Mouse (Mus musculus) urinary bladder, adult 2 months (tissue): ENCODE results near the gene Gm20219. TPM values are rescaled to one million over a fixed set of nuclear protein-coding genes. Genes with fewer than 3 reads are reported as not detected.
A peak's percentile ranks its signal among the peaks of the same experiment; 100 is the strongest.

Experiments
- DNase-seq: peaks from one replicate; pipeline ENCODE4 v3.0.0; 2022; ENCODE audit warnings: low spot score
- polyA plus RNA-seq: library from polyadenylated mRNA; depleted of rRNA; stranded (reverse); fragments of >200 nt; gene quantifications from 2 replicates; pipeline ENCODE4 v1.2.3, GENCODE M21; 2012

Gene Gm20219
- polyA plus RNA-seq, 1 experiment = 22.1 TPM

DNA sequence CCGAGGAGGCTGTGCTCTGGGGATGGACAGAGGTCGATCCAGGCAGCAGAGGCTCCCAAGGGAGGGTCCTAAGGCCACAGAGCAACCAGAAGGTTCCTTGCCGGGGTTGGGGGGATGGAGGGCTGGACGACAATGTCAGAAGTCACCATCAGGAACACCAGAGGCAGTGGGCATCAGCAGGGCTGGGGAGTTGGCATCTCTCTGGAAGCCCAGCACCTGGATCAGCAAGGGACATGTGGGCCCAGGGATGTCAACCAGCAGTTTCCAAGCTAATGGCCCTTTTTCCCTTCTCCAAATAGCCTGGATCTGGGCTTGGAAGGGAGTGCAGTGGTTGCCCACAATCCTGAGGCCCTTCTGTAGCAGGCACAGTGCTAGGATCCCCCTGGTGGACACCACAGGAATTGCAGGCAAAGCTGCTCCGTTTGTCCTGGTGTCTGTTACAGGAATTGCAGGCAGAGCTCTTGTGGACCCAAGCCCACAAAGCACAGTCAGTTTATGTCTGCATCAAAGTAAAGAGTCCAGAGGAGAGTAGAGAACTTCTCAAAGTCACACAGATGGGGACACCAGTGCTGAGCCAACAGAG, 1.3 kb downstream of the Gm20219 start:
- peak; percentile 55 for DNase-seq

DNA sequence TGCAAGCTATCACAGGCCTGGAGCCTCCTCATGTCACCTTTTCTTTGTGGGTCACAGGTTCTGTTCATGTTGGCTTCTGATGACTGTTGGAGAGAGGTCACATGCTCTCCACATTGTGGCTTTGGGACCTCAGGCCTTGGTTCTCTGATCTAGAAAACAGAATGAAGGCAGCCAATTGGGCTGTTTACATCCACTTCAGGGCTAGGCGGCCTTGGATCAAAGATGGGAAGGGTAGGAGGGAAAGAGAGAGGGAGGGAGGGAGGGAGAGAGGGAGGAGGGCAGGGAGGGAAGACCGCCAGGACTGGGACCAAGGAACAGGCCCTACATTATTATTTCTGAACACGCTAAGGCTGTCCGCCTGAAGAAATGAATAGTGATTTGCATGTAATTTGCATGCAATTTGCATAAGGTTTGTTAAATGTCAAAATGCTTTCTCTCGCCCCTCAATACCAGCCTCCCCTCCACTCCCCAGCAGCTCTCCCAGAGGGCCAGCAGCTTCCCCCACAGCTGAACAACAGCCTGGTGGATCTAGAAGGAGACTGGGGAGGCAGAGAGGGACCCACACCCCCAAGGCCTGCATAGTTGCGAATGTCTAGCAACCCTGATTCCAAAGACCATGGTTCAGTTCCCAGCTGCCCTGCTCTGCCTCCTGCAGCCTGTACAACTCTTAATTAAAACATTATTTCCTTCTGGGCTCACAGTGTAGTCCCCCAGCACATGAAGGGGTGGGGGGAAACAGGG, 2.2 kb downstream of the Gm20219 start:
- DNase-seq = peak; percentile 14

DNA sequence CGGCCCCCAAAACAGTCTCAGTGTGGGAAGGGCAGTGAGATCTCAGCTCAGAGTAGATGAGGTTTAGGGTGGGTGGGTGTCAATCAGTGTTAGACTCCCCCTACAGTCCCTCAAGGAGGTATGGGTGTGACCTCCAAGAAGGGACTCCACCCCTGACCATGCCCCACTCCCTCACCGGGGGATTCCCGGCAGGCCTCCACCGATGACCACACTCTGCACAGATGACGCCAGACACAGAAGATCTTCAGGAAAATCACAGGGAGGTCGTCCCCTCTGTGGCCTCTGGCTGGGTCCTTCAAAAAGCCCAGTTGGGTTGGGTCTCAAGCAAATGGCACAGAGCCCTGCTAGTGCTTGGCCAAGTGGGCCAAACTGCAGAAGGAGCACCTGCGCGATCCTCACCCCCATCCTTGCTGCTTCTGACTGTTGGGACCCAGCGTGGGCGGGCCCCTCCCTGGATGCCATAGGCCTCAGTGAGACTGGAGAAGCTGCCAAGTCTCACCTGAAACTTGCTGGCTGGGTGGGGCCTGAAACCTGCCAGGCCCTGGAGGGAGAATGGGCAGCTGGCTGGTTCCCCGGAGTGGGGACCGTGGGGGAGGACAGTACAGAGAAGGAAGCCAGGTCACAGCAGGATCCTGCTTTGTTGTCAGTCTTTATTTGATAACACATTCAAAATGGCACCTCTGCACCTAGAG, 3.3 kb downstream of the Gm20219 start:
- peak; percentile 17 for DNase-seq

DNA sequence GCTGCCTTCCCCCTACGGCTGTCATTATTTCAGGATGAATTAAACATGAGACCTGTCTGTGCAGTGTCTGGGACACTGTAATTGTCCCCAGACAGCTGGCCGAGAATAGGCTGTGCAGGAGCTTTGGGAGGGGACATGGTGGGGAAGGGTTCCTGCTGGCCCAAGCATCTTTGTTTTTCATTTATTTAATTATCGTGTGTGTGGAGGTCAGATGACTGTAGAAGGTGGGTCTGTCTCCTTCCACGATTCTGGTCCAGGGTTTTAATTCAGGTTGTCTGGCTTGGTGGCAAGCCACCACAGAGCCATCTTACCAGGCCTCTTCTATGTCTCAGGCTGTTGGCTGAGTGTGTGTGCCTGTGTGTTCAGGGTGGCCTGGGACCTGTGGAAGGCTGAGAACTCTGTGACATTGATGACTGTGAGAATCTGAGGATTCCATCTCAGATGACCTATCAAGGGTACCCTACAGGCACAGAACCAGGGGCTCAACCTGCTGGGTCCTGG, 5.5 kb downstream of the Gm20219 start:
- DNase-seq = no peak

DNA sequence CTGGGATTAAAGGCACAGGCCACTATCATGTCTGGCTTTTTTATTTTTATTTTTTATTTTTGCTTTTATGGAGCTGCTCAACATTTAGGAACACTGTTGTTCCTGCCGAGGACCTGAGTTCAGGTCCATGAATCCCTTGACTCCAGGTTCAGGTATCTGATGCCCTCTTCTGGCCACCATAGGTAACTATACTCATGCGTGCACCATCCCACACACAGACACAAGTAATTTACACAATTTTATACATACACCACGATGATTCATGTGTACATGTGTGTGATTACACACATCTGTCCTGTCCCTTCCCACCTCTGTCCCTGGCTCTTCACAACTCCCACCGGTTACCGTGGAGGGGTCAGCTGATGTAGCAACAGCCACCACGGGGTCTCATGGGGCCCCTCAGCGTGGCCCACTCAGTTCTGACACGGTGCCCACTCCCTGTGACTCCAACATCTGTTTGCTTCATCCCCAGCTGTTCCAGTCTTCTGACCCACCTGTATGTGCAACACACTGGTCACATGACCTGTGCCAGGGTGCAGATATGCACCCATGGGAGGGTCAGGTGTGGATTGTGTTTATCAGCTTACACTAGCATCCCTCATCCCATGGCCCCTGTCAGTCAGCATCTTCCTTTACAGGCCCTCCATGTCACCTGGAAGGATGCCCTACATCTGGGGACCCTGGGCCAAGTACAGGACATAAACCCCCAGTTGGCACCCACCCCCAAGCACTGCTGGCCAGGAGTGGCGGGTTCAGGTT, 6.2 kb downstream of the Gm20219 start:
- peak; percentile 16 for DNase-seq

DNA sequence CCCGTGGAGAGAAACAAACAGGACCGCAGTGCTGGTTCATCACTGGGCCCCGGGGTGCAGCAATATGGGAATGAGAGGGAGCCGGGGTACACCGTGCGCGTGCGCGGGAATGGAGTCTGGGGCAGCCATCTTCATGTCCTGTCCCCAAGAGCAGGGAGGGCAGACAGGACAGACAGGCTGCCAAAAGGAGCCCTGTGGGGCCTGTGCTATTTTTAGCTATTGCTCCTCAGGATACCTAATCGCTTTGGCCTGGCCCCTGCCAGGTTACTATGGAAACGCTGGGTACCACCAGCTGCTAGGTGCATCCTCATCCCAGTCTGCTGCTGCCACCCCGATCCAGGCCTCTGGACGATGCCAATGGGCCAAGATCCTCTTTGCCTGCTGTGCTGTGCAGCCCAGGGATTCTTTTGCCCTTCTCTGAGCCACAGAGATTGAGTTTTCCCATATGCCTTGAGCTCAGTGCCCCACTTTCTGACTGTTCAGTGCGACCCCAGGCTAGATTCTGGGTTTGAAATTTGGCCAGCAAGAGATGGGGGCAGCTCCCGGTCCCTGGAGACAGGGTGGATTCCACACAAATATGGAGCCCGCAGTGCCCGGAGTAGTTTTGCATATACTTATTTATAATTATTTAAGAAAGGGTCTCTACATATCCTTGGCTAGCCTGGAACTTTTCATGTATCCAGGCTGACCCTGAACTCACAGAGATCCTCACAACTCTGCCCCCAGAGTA, 6.9 kb downstream of the Gm20219 start:
- peak; percentile 15 for DNase-seq

DNA sequence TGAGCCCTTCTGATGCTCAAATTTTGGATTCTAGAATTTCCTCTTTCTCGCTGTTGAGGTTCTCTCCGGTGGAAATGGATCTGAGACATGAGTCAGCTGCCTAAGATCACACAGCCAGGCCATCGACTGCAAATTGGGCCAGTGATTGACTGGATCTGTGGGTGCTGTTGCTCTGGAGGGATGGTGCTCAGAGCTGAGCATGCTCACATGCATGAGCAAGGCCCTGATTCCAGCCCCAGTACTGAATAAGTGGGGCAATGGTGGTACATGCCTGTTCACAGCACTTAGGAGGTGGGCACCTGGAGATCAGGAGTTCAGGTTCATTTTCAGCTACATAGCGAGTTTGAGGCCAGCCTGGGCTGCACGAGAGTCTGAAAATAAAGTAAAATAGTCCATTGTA, 7.6 kb downstream of the Gm20219 start:
- DNase-seq = no peak

DNA sequence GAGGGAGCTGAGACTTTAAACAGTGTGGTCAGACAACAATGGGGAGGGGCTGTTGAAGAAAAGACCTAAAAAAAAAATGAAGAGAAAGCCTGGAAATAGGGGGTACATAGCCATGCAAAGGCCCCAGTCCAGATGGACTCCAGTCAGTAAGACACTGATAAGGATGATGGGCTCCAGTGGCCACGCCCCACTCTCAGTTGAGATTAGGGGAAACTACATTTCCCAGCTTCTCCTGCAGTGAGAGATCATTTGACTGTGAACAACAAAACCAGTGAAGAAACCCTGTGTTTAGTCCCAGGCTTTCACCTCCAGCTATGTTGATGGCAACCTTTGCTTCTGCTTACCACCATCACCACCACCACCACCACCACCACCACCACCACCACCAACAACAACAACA, 8.2 kb downstream of the Gm20219 start:
- no peak for DNase-seq

DNA sequence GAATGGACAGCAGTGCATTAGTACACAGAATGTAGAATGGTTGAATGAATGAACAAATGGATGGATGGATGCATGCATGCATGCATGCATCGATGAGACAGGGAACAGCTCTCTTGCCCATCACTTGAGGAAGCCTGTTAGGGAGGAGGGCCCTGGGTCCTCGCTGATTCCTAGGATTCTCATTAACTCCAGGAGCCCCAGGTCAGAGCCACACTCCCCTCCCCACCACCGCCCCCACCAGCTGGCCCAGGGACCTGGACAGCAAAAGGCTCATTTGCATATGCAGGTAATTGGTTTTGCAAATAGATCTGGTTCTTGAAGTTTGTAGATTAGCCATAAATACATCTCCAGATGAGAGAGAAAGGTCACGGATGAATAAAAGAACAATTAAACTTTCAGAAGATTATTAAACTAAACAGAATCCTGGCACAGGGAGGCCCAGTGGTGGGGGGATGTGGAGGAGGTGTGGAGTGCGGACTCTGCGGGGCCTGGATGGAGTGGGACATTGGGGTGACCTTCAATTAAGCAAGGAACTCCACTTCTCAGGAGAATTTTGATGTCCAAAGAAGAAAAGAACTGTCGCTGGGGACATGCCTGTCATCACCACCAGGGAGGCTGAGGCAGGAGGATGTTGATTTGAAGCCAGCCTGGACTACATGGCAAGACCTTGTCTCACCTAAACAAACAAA, 9.3 kb downstream of the Gm20219 start:
- DNase-seq = no peak

DNA sequence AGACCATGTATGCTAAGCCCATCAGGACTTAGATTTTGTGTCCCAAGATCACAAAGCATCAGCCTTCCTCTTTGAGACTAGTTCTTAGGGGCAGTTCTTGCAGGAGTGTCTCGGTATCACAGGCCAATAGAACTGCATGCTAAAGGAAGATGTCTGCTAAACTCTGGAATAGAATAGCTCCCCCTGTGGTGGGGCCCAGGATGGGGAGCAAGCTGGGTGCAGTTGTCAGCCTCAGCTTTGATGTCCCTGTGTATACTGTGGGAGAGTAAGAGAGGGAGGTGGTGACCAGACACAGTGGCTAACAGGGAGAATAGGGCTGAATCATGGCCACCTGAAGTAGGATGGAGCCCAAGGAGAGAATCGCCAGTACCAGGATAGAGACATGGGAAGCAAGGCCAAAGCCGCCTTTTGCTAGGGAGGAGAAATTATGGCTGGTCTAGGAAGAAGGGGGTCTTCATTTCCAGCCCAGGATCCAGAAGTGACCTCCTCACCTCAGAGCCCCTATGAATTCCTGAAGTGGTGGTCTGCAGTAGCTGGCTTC, 10.4 kb downstream of the Gm20219 start:
- DNase-seq = no peak

DNA sequence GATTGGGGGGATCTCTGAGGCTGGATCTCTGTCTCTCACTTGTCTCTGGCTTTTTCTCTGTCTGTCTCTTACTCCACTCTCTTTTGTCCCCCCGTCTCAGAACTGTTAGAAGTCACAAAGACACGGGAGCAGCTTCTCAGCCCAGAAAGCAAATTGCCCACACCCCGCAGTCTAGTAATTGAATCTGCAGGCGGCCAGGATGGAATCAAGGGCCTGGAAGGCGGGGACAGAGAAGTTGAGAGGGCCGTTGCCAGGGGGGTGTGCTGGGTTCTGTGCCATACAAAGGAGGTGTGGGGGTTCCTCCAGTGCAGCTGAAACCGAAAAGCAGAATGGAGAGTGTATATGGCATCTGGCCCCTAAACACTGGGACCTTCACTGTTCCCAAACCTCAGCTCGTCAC, 11.5 kb downstream of the Gm20219 start:
- DNase-seq = no peak

DNA sequence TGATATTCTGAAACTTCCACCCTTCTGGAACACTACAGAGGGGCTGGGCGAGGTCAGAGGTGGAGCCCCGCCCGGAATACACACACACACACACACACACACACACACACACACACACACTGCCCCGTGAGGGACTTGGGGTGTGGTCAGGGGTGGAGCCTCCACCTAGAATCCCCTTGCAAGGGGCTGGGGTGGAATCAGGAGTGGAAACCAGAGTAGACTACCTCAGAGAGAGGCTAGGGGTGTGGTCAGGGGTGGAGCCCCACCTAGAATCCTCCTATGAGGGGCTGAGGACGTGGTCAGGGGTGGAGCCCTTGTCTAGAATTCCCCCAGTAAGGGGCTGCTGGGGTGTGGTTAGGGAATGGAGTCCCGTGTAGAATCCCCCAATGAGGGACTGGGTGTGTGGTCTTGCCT, 13.6 kb downstream of the Gm20219 start:
- DNase-seq = no peak

DNA sequence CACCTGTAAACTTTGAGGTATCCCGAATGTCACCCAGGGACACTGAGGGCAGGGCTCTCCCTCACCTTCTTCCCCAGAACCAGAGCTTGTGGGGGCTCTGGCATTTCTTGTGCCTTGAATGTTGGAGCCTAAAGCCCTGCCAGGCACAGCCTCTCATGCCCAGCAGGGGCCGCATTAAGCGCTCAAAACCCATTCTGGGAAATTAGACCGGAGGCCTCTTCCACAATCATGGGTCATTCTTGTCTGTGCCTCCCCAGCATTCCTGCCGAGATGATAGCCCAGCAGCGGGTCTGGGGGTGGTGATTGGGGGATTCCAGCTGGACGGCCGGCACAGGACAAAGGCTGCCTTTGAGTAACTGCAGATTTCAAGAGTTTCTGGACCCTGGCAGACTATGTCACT, 16.3 kb downstream of the Gm20219 start:
- no peak for DNase-seq

DNA sequence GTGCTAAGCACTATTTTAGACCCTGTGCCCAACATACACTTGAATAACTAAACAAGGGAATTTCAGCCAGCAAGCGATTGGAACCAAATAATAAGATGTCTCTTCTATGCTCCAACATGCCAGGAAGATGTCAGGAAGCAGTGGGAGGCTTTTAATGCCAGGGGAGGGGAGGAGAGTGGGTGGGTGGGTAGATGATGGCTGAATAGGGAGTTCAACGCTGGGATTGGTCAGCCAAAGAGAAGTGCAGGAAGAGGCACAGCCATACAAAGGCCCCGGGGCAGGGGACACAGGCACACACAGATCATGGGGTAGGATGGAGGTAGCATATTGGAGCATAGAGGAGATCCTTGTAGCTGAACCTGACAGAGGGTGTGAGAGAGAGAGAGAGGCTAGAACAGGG, 17.3 kb downstream of the Gm20219 start:
- DNase-seq = no peak

DNA sequence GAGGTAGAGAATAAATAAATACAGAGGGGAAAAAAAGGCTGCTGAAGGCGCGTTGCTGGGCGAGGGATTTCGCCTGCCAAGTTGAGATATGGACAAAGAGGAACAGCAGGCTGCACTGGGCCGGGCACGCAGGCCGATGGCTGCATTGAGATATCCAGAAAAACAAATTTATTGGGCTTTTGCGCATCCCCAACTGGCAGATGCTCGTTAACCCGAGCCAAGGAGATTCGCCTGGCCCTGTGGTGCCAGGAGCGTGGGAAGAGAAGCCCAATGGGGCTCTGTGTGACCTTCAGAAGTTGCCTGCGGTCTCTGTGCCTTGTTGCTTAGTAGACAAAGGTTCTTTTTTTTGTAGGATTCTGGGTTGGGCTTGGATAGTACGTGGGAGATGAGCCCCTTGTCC, 18.0 kb downstream of the Gm20219 start:
- no peak for DNase-seq

DNA sequence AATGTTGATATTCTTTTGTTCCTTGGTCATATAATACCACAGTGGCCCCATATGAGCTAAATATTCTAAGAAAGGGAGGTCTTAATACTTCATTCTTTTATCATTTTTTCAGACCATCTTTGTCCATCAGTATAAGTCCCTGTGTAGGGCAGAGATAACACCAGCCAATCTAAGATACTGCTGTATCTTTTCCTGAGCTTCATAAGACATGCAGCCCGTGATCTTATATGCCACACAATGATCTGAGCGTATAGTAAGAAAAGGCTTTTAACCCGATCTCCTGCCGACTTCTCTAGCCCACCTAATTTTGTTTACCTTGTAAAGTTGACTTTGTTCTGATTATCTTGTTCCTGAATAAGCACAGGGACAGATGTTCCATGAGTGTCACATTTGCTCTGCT, 29.2 kb downstream of the Gm20219 start:
- DNase-seq = no peak

DNA sequence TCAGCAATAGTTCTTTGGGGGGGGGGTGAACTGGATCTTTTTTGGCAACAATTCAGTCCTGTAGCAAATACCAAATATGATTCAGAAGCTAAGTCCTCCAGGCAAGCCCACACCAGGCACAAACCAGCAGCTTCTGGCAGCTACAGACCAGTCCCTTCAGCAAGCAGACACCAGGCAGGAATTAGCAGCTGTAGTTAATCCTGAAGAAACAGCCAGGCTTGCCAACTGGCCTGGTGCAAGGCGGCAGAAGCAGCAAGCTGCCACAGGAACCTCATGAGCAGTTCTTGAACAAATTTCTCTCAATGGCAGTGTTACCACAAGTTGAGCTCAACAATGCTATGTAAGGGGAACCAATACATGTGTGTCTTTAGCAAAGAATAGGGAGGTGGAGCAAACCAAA, 31.4 kb downstream of the Gm20219 start:
- no peak for DNase-seq

DNA sequence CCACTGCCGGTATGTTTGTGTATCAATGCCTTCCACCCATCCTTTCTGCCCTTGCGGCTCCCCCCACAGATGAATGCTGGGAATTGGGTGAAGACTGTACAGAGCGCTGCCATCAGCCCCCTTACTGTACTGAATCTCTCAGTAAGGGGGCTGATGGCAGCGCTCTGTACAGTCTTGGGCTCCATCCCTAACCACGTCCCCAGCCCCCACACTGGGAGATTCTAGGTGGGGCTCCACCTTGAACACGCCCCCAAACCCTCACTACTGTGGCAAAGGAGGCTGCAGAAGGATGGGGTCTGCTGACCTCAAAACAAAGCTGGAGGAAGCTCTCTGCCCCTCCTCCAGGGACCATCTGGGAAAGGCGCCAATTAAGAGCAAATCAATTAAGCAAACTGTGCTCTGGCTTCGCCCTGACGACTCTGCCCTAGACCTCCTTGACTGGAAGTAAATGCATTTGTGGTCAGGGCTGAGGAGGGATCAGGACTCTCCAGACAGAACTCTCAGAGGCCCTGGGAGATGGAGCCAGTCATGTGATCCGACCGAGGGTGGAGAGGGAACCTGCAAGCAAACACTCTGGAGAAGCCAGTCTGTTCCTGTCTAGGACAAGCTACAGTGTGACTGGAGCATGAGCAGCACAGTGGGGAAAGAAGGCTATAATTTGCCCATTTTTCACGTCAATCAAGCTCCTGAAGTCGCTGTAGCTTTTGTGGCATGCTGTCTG, 38.3 kb downstream of the Gm20219 start:
- no peak for DNase-seq

DNA sequence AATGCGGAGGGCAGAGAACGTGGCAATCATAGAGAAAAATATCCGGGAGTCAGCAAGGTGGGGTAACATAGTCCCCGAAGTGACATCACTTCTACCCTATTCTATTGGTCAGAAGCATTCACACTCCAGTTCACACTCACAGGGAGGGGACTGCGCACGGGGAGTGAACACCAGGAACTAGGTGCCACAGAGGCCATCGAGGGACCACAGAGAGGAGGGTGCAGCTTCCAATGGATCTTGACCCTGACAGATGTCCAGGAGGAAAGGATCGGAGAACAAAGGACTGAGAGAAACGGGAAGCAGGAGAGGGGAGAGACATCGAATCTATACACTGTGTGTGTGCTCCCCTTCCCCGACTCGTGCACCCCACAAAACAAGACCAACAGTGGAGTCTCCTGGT, 39.3 kb downstream of the Gm20219 start:
- no peak for DNase-seq

DNA sequence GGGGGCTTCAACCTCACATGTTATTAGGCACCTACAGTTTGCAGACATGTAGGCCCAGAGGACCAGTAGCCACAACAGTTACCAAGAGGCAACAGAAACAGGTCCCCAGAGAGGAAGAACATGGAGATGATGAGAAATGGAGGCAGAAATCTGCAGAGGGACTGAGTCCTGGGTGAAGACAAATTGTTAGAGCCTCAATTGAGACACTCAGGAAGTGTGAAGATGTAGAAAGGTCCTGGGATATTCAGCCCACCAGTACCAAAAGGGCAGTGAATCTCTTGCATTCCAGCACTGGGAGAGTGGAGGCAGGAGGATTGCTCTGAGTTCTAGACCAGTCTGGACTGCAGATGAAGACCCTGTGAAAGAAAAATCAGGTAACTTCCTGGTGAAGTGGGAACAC, 39.9 kb downstream of the Gm20219 start:
- DNase-seq = no peak
